Mouse (Mus musculus): ENCODE measurements around the gene Vkorc1l1.
A peak's percentile ranks its signal among the peaks of the same experiment; 100 is the strongest.

Gene Vkorc1l1

DNA sequence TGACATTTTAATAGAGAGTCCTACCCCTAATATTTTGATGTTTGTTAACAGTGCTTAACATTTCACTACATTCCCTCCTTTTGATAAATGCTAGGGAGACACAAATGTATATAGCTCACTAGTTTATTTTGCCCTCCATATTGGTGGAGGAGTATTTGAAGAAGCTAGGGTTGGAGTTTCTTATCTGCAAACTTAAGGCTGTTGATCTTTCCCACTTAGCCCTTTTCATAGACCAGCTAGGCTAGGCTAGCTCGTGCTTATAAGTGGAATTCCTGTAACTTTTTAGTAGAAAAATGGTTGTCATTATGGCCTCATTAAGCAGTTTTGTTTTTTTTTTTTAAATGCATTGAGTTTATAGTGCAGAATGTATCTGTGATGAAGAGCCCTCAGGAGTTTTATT lies 1.6 kb downstream of the Vkorc1l1 start:
- DNase-seq, result no peak

DNA sequence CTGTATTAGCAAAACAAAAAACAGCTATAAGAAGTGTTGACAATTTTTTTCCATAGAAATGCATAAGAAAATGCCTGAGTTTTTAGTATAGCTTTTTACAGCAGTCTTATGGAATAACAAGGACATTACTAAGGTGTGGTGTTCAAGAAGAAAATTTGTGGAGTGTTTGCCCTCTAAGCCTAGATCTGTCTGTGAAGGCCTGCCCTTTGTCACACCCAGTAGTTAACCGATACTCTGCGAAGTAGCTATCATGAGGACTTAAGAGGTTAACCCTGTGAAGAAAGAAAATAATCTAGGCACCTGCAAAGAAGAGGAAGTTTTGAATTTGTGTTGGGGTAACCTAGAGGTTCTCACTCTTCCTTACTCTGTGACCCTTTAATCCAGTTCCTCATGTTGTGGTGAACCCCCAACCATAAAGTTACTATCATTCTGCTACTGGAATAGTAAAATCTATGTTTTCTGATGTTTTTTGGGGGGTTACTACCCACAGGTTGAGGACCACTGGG lies 5.8 kb downstream of the Vkorc1l1 start:
- no peak for DNase-seq

DNA sequence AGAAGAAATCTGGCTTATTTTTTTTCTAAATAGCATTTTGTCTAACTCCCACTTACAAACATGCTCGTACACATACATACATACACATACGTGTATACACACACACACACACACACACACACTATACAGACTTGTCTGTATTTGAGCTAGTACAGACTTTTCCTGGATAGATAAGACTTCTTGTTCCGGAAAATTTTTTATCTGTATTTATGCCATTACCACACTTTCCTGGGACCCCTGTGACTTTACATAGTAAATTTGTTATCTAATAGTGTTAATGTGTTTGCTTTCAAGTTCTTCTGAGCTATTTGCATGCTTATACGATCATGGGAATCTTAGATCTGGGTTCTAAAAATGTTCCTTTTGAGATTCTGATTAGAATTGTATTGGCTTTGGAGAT lies 10.4 kb downstream of the Vkorc1l1 start:
- DNase-seq, result no peak

DNA sequence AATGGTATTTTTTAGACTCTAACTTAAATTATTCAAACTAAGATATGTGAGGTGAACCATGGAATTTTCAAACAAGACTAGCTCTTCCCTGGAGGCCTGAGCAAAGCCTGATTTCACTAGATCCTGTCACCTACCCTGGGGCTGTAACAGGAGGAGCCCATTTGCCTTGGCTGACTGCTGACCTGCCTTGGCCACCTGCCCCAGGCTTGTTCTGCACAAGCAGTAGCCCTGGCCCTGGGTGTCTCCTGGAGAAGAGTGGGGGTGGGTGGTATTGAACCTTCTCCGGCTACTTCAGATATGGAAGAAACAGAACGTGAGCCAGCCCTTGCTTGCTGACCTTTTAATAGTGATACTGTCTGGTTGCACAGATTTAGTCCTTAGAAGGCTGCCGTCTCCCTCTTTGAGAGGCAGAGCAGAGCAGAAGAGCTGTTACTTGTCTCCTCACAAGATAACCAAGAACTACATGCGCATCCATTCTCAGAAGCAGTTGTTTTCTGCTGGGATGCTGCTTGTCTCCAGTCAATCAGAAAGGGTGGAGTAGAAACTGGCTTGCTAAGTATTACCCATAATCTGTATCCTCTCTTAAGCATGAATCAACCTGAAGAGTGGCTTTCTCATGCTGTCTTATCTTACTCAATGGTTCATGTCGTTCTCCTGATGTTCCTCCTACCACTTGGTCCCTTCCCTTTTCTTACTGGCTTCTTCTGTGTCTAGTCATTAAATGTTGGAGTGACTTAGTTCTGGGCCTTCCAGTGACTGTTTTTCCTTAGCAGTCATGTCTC lies 12.9 kb downstream of the Vkorc1l1 start:
- no peak for DNase-seq

DNA sequence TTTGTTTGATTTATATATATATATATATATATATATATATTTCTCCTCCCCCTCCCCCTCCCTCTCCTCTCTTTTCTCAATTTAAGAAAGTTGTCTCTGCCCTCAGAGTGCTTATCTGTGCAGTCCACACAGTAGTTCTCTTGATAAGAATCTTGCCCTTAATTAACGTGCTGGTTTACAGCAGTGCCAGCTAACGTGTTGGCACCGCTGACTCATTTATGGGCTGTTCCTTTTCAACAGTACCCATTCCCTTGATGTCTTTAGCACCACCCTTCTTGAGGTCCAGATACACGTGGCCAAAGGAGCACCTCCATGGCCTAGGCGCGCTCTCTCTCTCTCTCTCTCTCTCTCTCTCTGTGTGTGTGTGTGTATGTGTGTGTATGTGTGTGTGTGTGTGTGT lies 14.0 kb downstream of the Vkorc1l1 start:
- DNase-seq, result no peak

DNA sequence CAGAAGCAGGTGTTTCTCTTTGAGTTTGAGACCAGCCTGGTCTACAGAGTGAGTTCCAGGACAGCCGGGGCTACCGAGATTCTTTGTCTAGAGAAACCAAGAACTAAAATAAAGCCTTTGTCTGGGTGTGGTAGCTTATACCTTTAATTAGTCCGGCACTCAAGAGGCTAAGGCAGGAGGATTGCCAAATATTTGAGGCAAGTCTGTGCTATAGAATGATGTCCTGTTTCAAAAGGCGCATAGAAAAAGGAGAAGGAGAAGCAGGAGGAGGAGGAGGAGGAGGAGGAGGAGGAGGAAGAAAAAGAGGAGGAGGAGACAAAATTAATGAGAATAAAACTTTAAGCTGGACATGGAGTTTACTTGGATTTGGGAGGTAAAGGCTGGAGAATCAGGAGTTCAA lies 21.5 kb downstream of the Vkorc1l1 start:
- no peak for DNase-seq

DNA sequence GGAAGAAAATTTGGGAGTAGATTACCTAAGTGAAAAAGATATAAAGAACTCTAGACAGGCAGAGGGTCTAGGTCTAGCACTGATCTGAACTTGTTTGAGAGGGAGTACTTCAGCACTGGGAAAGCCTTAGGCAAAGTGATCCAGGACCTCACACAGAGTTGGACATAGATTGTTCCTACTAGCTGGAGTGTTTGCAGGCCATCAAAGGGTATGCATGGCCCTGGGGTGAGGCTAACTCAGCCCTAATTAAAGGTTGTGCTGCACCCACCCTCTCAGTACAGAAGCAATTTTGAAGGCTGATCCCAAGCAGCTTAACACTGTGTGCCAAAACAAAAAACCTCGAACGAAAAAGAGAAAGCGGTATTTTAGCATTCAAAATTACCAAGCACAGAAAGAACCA lies 24.7 kb downstream of the Vkorc1l1 start:
- no peak for DNase-seq

DNA sequence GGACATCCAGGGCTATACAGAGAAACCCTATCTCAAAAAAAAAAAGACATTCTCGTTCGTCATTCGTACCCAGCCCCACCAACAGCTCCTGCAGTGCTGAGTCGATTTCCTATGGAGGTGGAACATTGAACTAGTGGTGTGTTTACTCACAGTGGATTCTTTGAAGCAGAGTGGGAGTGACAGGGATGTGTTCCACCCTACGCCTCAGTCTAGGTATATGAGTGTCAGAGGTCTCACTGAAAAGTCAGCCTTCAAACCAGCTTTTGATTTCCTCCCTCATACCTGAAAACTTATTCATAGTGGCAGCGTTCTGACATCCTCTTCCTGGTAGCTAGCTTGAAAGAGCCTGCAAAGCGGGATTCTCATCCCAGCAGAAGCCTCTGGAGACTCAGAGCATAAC lies 26.6 kb downstream of the Vkorc1l1 start:
- no peak for DNase-seq

DNA sequence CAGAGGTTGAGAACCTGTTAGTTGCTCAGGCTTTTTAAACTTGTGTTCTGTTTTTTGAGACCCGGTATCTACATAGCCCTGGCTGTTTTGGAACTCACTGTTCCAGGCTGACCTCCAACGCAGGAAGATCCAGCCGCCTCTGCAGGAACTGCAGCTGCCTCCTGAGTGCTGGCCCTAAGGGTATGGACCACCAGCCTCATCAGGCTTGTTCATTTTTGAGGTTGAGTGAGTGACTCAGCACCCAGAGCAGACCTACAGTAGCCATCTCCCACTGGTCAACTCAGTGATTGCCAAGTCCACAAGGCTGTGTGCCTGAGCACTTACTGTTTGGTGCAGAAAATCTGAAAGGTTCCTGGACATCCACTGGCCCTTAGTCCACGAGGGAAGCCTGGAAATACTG lies 29.7 kb downstream of the Vkorc1l1 start:
- no peak for DNase-seq

DNA sequence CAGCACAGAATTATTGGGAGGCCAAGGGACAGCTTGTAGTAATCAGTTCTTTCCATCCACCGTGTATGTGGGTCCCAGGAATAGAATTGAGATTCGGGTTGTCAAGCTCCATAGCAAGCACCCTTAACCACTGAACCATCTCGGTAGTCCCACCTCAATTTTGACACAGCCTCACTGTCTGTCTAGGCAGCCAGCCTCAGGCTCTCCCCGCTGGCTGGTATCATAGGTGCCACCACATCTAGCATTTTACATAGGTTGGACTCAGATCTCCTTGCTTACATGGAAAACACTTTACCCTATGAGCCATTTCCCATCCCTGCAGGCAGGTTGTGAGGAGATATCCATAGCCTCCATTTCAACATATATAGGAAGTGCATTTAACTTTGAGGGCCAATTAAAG lies 32.6 kb downstream of the Vkorc1l1 start:
- no peak for DNase-seq

DNA sequence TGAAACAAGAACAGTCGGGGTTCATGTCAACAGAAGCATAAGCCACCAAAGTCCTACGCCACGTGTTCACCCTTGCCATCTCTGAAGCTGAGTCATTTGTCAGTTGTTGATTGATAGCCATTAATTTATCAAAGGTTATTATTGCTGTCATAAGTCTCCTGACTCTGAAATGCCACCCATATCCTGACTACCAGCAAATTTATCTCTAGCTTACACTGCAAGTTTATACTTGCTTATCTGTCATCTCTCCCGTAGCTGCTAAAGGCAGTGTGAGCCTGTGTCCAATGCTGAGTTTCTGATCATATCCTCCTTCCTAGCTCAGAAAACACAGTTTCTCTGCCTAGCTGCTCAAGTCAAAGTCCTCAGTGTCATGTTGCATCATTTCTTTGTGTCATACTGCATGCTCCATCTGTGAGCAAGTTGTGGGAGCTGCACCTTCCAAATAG lies 33.1 kb downstream of the Vkorc1l1 start:
- DNase-seq, result no peak

DNA sequence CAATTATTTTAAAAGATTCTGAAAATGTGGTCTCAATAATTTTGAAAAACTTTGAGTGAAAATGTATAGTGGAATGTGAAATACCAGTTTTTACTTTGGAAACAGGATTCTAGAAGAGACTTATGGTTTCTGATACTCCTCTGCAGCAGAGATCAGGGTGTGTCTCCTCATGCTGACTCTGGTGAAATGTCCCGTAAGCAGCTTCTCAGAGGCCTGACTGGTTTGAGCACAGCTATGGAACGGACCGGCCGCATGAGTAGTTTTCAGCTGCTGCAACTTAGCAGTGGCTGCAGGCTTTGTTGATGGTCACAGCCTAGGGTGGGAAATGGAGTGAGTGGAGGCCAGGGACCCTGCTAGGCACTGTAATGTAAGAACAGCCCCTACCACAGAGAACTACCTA lies 36.0 kb downstream of the Vkorc1l1 start:
- DNase-seq, result no peak

DNA sequence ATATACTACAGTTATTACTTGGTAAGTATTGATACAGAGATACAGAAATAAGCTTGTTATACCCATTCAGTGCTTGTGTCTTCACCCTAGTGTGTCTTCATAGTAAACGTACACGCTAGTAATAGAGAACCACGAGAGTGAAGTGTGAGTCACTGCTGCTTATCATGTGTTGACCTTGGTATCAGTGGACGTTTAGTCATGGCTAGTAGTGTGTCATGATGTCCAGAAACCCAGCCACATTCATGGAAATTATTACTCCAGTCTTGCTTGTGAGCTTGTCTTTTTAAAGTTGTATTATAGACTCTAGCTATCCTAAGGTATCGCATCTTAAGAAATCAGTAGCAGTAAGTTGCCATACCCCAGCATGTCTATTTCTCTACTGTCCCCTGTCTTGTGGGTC lies 36.8 kb downstream of the Vkorc1l1 start:
- no peak for DNase-seq

DNA sequence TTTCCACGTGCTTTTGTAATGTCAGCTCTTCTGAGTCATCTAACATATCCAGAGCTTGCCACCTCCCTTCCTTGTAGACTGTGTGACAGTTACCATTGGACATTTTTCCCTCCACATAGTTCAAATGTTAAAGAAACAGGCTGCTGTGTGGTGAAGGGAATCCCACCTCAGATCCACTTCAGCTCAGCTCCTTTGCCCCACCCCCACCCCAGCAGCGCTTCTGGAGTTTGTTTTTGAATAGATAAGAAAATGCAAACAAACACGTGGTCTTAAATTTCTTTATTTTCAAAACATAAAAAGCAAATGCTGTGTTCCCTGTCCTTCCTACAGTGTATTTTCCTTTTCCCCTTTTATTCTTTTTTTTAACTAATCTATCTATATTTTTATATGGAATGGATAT lies 38.4 kb downstream of the Vkorc1l1 start:
- DNase-seq, result no peak

DNA sequence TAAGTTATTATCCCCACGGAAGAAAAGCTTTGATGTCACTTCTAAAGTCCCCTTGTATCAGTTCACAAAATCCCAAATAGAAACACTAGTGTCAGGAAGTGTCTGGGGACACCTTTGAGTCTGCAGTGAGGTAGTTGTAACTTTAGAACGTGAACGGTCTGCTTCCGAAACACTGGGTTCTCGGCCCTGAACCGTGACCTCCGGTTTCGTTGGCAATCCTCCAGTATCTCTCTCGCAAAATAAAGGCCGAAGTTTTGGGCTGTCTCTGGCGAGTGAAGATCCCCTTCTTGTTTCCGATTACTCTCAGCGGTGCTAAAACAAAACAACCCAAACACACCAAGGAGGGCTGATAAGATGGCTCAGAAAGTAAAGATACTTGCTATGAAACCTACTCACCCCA lies 47.6 kb downstream of the Vkorc1l1 start:
- DNase-seq, result no peak

DNA sequence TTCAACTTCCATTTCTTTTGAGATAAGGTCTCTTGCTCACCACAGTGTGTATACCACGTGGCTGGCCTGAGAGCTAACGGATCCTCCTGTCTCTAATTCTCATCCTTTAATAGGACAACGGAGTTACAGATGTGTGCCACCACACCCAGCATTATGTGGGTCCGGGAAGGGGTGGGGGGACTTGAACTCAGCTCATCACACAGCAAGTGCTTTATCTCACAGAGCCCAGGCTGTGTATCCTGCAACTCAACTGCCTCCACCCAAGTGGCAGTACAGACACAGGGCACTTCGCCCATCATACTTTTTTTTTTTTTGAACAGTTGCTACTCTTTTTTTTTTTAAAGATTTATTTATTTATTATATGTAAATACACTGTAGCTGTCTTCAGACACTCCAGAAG lies 50.1 kb downstream of the Vkorc1l1 start:
- no peak for DNase-seq

DNA sequence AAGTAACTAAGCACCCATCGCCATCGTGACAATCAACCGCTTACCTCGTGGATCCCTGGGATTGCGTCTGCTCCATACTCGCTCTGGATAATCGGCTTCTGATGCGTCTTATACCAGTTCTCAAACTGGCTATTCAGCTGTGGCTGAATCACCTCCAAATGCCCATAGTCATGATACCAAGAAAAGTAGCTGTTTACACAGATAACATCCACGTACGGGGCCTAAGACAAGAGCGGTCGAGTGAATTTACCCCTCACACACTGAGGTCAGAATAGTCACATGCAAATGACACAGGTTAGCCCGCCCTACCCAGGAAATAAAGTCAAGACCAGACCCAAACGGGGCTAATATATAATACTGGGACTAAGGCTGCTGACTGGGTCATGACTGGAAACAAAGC lies 51.6 kb downstream of the Vkorc1l1 start:
- no peak for DNase-seq

DNA sequence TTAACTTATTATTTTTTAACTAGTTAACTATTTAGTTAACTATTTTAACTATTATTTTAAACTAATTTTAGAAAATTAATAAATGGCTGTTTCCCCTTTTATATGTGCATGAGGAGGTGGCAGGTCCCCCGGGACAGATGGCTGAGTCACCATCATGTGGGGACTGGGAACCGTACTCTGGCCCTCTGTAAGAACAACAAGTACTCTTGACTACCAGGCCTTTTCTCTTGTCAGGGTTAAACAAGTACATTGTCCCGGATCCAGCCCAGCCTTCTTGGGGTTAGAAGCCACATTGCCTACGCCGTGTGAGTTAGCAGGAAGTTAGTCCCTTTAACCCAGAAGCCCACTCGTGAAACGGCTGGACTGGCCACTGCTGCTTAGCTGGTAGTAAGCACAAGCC lies 53.2 kb downstream of the Vkorc1l1 start:
- no peak for DNase-seq

DNA sequence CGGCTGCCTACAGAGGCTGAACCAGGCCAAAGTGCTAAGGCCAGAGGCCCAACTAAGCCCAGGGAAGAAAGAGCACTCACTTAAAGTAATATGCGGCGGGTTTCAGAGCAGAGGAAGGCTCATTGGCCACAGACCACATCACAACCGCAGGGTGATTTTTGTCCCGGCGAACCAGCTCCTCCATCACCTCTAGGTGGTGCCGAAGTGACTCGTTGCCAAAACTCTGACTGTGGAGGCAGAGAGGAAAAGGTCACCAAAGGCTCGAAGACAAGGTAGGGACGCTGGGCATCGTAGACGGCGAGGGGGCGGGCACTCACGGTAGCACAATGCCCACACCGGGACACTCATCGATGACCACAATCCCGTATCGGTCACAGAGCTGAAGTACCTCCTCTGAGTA lies 55.9 kb downstream of the Vkorc1l1 start:
- peak; percentile 24 for DNase-seq

DNA sequence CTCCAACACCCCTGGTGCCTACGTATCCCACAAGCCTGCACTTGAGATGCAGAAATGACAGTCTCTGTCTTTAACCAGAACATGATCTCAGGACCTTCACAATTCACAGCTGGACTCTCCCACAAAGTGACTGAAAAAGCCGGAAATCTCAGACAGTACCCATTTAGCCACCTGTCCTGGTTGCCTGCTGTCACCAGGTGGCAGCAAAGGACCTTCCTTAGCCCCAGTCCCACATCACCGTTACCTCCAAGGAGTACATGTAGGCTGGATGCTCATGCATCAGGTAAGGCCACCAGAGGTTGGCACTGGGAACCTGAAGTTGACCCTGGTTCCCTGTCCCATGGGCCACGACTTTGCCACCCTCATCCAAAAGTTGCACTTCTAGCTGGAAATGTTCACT lies 57.3 kb downstream of the Vkorc1l1 start:
- peak; percentile 74 for DNase-seq

DNA sequence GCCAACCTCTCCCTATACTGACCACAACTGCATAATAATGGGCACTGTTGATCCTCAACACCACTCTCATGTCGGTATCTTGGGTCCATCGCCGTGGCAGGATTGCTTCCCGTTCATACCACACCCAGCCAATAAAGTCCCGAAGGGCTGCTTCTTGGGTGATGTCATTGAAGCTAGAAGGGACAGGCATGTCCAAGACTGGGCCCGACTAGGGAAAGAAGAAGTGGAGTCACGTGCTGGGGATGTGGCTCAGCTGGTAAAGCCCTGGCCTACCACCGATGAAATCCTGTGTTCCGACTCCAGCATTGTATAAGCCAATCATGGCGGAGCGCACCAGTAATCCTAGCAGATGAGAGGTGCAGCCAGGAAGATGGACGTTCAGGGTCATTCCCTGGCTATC lies 59.0 kb downstream of the Vkorc1l1 start:
- DNase-seq, result no peak

DNA sequence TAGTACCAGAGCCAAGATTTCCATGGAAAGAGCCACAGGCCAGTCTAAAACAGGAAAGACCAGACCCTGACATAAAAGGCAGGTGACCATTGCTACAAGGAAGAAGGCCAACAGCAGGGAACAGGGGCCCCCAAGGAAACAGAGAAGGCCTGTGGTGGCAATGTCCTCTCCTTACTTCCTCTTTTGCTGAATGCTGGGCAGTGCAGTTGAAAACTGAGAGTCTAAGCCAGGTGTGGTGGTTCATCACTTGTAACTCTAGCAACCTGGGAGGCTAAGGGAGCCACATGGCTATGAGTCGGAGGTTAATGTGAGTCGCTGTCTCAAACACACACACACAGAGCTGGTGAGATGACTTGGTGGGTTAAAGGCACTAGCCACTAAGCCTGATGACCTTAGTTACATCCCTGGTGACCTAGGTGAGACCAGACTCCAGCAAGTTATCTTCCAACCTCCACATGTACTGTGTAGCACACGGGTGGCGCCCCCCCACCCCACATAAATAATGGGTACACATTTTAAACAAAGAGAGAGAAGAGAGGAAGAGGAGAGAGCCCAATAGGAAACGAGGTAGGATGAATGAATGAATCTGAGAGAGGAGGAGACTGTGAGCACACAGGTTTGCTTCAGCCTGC lies 59.7 kb downstream of the Vkorc1l1 start:
- no peak for DNase-seq

DNA sequence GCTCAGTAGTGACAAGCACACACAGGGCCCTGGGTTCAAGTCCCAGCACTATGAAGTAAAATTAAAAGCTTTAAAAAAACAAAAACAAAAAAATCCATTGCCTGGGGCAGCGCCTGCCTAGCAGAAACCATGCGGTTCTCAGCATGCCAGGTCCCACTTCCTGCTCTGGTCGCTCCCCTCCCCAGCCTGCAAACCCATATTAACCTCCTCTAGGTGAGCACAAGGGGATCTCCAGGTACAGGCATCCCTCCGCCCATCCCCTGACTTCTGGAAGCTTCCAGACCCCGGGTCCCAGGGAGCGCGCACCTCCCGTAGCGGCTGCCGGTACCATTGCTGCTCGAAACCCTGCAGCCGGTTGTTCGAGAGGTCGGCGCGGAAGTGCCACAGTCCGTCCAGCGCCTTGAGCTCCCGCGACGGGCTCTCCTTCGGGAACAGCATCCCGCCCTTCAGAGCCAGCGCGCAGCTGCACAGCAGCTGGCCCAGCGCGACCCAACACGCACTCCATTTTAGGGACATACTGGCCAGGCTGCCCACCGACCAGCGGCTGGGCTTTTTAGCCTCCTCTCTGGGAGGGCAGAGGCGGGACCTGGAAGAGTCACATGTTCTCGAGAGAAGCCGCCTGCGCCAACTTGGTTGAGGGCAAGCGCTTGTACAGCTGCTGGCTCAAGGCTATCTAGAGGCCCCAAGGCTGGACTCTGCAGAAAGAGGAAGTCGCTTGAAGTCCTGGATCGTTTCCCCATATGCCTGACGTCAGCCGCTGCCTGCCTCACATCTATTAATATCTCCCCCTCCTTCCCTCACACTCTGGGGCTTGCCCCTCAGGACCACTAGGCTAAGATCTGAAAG lies 60.8 kb downstream of the Vkorc1l1 start, which contains the start of gene Gusb:
Gene Gusb (minus strand): TSS at position 749 of the 846 bp plus-strand sequence.
- DNase-seq, result peak; percentile 75

DNA sequence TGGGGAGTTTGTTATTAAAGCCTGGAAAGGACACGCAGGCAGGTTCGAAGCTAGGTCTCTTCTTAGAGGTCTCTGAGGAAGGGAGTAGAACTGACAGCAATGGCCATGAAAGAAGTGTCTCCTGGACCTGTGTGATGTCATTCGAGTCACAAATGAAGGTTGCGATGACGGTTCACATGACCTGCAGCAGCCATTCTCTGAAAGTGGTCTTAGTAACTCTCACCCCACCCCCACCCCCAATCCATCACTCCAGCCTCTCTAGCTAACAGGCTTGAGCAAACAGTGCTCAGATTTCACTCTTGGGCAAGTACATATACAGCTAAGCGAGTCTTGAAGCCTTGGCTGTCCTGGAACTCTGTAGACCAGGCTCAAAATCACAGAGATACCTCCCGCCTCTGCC lies 61.5 kb downstream of the Vkorc1l1 start:
- no peak for DNase-seq

Measured in thymus, postnatal 4 days (tissue).